Mouse (Mus musculus): ENCODE measurements around the gene Uvssa. TPM values are rescaled to one million over a fixed set of nuclear protein-coding genes. Genes with fewer than 3 reads are reported as not detected.
A peak's percentile ranks its signal among the peaks of the same experiment; 100 is the strongest.

Uvssa gene
- total RNA-seq, 2 experiments from 2014 or later: 6.8 to 7.9 TPM

GRCm38 (mm10) chr5:33433201-33434138, 55.1 kb downstream of the Uvssa start, which contains the start of gene Nkx1-1:
TSS of gene Nkx1-1 (minus strand) at chr5:33433976.
- no peak for DNase-seq (ENCODE audit: low spot score in 2 of 2)
- intact Hi-C loops (cut with DNase I): no loop called here

- intact Hi-C loops (cut with DNase I): no loop called here
- no peak for DNase-seq (ENCODE audit: low spot score in 2 of 2)
Measured at GRCm38 (mm10) chr5:33434141-33434780, 55.9 kb downstream of the Uvssa start.

- DNase-seq (ENCODE audit: low spot score in 2 of 2): no peak
- intact Hi-C loops (cut with DNase I): loop anchor here (5.0 kb wide), 1 partner anchor 158 kb away; no protein-coding TSS in a partner anchor
Measured at GRCm38 (mm10) chr5:33435151-33435550, 56.8 kb downstream of the Uvssa start.

- intact Hi-C loops (cut with DNase I): loop anchor here (5.0 kb wide), 1 partner anchor 159 kb away; no protein-coding TSS in a partner anchor
- no peak for DNase-seq (ENCODE audit: low spot score in 2 of 2)
Measured at GRCm38 (mm10) chr5:33435941-33436340, 57.6 kb downstream of the Uvssa start.

GRCm38 (mm10) chr5:33438214-33438613, 59.9 kb downstream of the Uvssa start:
- intact Hi-C loops (cut with DNase I): loop anchor here (5.0 kb wide), 1 partner anchor 161 kb away; no protein-coding TSS in a partner anchor
- peak; percentile 64 to 75 for DNase-seq (ENCODE audit: low spot score in 2 of 2)

- peak in 1 of 2 experiments; percentile 51 for DNase-seq (ENCODE audit: low spot score in 2 of 2)
- intact Hi-C loops (cut with DNase I): loop anchor here (5.0 kb wide), 1 partner anchor 46 kb away; no protein-coding TSS in a partner anchor
Measured at GRCm38 (mm10) chr5:33442927-33443710, 64.8 kb downstream of the Uvssa start.

- no peak for DNase-seq (ENCODE audit: low spot score in 2 of 2)
- intact Hi-C loops (cut with DNase I): loop anchor here (5.0 kb wide), 1 partner anchor 46 kb away; no protein-coding TSS in a partner anchor
Measured at GRCm38 (mm10) chr5:33443794-33444193, 65.4 kb downstream of the Uvssa start.

- intact Hi-C loops (cut with DNase I): no loop called here
Measured at GRCm38 (mm10) chr5:33455737-33456136, 77.4 kb downstream of the Uvssa start.

GRCm38 (mm10) chr5:33458132-33458622, 79.8 kb downstream of the Uvssa start:
- DNase-seq (ENCODE audit: low spot score in 2 of 2): no peak
- intact Hi-C loops (cut with DNase I): no loop called here

More at GRCm38 (mm10) chr5:33455737-33456136, 77.4 kb downstream of the Uvssa start:
- no peak for DNase-seq (ENCODE audit: low spot score in 2 of 2)

GRCm38 (mm10) chr5:33459111-33459510, 80.8 kb downstream of the Uvssa start:
- intact Hi-C loops (cut with DNase I): no loop called here
- DNase-seq (ENCODE audit: low spot score in 2 of 2): no peak

- intact Hi-C loops (cut with DNase I): no loop called here
- no peak for DNase-seq (ENCODE audit: low spot score in 2 of 2)
Measured at GRCm38 (mm10) chr5:33464390-33464789, 86.0 kb downstream of the Uvssa start.

- DNase-seq (ENCODE audit: low spot score in 2 of 2): no peak
- intact Hi-C loops (cut with DNase I): no loop called here
Measured at GRCm38 (mm10) chr5:33465464-33465863, 87.1 kb downstream of the Uvssa start.

Other genes with a start within 250 kb of the Uvssa start
- 1 to 10 TPM in 1 of 2 experiments, under 1 TPM in 1; 0.55 to 1.1 TPM for gene Spon2, start 160.1 kb upstream of the Uvssa start, total RNA-seq (2021)
- 100 to 1,000 TPM; 282 to 291 TPM for gene Ctbp1, start 103.6 kb upstream of the Uvssa start, total RNA-seq (2021)
- gene Maea, start 43.0 kb upstream of the Uvssa start, total RNA-seq (2021): 10 to 100 TPM; 81.9 to 87.6 TPM
- not detected for gene Nkx1-1, start 55.4 kb downstream of the Uvssa start, total RNA-seq (2021)